Mouse (Mus musculus): Measurements from ENCODE around the gene Pdxp. TPM values are rescaled to one million over a fixed set of nuclear protein-coding genes. Genes with fewer than 3 reads are reported as not detected.
A peak's percentile ranks its signal among the peaks of the same experiment; 100 is the strongest.

Pdxp gene
- polyA plus RNA-seq, 1 experiment from 2014 or later: 15.0 TPM

DNA sequence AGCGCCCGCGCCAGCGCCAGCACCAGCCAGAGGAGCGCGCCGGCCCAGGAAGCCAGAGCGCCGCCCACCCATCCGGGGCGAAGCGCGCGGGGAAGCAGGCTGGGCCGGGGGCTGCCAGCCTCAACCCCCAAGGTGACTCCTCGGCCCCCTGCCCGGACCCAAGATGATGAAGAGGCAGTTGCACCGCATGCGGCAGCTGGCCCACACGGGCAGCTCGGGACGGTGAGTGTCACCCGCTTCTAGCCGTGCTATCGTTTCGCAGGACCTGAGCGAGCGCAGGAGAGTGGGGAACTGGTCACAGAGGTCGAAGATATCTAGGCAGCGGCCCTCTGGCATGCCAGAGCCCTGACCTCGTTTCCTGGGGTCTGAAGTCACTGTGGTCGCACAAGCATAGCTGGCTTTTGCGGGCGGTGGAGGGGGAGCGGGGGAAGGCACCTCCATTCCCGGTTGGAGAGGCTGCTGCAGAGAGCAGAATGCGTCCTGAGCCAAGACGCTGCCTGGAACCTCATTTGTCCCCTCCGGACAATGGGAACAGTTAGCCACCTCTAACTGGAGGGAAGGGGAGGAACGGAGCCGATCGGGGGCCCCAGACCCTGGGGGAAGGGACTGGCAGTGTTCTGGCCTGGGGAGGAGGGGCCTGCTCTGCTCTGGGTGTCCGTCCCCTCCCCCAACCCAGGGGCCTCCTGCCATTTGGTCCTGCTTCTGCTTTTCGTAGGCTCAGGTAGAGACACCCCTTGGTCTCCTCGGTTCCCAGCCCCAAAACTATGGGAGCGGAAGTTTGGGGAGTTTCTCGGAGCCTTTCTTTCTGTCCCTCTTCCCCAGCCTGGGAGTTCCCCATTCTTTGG, 13.8 kb upstream of the Pdxp start, which contains the start of gene Sh3bp1:
Gene Sh3bp1 (plus strand): TSS at position 29 of the 845 bp plus-strand sequence.
- Histone ChIP-seq H3K4me1 (peaks cover 70% of the 10 kb centered on the region), H3K4me3 (peak within 1 kb of the TSS; percentile 85), H3K4me2 (peak within 1 kb of the TSS; percentile 76), H3K9ac (peak within 1 kb of the TSS; percentile 81), H3K9me3 (no peaks in the 10 kb centered on the region), H3K27ac (peak within 1 kb of the TSS; percentile 82), H3K36me3 (peaks cover 35% of the 10 kb centered on the region), H3K27me3 (no peaks in the 10 kb centered on the region)
- ATAC-seq (ENCODE audit: insufficient number of reproducible peaks, low FRiP score, low TSS enrichment, low read depth): peak; percentile 46; the same call in 1 of the 2 replicates
- WGBS: under 1% methylated on average over 47 of the region's 47 CpGs

DNA sequence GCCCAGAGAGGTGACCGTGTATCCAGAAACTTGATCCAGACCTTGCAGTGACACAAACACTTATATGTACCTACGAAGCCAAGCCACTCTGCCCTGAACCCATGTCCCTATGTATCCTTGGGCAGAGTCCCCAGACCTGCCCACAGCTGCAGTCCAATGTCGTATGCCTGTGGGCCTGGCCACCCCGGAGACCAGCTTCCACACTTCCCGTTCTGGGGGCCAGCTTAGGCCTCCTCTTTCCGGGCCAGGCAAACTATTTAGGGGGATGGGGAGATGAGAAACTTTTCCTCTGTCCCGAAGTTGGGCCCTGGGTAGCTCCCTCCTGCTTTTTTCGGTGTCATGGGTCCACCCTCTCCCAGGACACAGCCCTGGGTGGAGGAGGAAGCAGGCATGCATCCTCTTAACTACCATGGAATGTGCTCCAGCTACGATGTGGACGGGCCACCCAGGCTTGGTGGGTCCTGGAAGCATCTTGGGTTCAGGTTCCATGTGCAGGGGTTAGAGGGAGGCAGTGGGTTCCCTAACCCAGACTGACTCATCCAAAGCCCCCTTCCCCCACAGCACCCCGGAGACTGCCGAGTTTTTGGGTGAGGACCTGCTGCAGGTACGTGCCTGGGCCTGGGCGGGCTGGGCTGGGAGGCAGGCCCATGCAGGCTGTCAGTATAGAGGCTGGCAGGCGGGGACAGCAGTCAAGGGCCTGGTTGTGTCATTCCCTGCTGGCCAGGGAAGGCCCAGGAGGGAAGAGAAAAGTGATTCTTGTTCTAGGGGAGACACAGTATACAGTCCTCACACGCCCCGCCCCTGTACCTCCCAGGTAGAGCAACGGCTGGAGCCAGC, 12.9 kb upstream of the Pdxp start:
- Histone ChIP-seq H3K4me3 (peak overlapping the region; percentile 85), H3K9me3 (no peaks in the 10 kb centered on the region), H3K9ac (peak overlapping the region; percentile 81), H3K27ac (peak overlapping the region; percentile 82), H3K4me2 (peak overlapping the region; percentile 76), H3K36me3 (peaks cover 37% of the 10 kb centered on the region), H3K27me3 (no peaks in the 10 kb centered on the region), H3K4me1 (peaks cover 62% of the 10 kb centered on the region)
- ATAC-seq (ENCODE audit: insufficient number of reproducible peaks, low FRiP score, low TSS enrichment, low read depth): peak; percentile 3; the same call in 1 of the 2 replicates
- WGBS: 9% methylated on average over 18 of the region's 18 CpGs

- Histone ChIP-seq H3K9me3 (no peaks in the 10 kb centered on the region), H3K9ac (peak overlapping the region; percentile 81; the same call in 1 of the 2 replicates), H3K4me3 (peak overlapping the region; percentile 85), H3K27ac (peak overlapping the region; percentile 82), H3K27me3 (no peaks in the 10 kb centered on the region), H3K36me3 (peaks cover 43% of the 10 kb centered on the region), H3K4me1 (peaks cover 57% of the 10 kb centered on the region), H3K4me2 (peak overlapping the region; percentile 76)
- WGBS: 37% methylated on average over 8 of the region's 8 CpGs
- no peak for ATAC-seq (ENCODE audit: insufficient number of reproducible peaks, low FRiP score, low TSS enrichment, low read depth)
These were observed 12.3 kb upstream of the Pdxp start for GRCm38 (mm10) chr15:78901422-78901789.

GRCm38 (mm10) chr15:78903243-78903642, 10.5 kb upstream of the Pdxp start:
- H3K36me3 ChIP-seq: peaks cover 61% of the 10 kb centered on the region
- 0 out of 2 replicates have a peak overlapping the region, but pooled peaks have one; percentile 47 for H3K27ac ChIP-seq
- no peak for ATAC-seq (ENCODE audit: insufficient number of reproducible peaks, low FRiP score, low TSS enrichment, low read depth)
- no peaks in the 10 kb centered on the region for H3K9me3 ChIP-seq
- H3K4me2 ChIP-seq: 0 out of 2 replicates have a peak overlapping the region, but pooled peaks have one; percentile 2
- H3K9ac ChIP-seq: no peak overlapping the region
- 11% methylated on average over 2 of the region's 2 CpGs for WGBS
- peaks cover 44% of the 10 kb centered on the region for H3K4me1 ChIP-seq
- H3K27me3 ChIP-seq: no peaks in the 10 kb centered on the region
- H3K4me3 ChIP-seq: no peak overlapping the region

- Histone ChIP-seq H3K9me3 (no peaks in the 10 kb centered on the region), H3K4me2 (no peak overlapping the region), H3K9ac (no peak overlapping the region), H3K4me1 (peaks cover 11% of the 10 kb centered on the region), H3K27me3 (no peaks in the 10 kb centered on the region), H3K36me3 (peaks cover 93% of the 10 kb centered on the region), H3K4me3 (no peak overlapping the region), H3K27ac (0 out of 2 replicates have a peak overlapping the region, but pooled peaks have one; percentile 8)
- ATAC-seq (ENCODE audit: insufficient number of reproducible peaks, low FRiP score, low TSS enrichment, low read depth): no peak
- WGBS: 69% methylated on average over 7 of the region's 7 CpGs
These were observed 5.3 kb upstream of the Pdxp start for GRCm38 (mm10) chr15:78908399-78908798.

- no peak for ATAC-seq (ENCODE audit: insufficient number of reproducible peaks, low FRiP score, low TSS enrichment, low read depth)
- Histone ChIP-seq H3K27me3 (no peaks in the 10 kb centered on the region), H3K4me1 (peaks cover 9% of the 10 kb centered on the region; the same call in 1 of the 2 replicates), H3K4me3 (no peak overlapping the region), H3K4me2 (no peak overlapping the region), H3K27ac (no peak overlapping the region), H3K9me3 (no peaks in the 10 kb centered on the region), H3K36me3 (peaks cover 87% of the 10 kb centered on the region), H3K9ac (no peak overlapping the region)
- WGBS: 73% methylated on average over 8 of the region's 8 CpGs
These were observed 4.7 kb upstream of the Pdxp start for GRCm38 (mm10) chr15:78908982-78909381.

DNA sequence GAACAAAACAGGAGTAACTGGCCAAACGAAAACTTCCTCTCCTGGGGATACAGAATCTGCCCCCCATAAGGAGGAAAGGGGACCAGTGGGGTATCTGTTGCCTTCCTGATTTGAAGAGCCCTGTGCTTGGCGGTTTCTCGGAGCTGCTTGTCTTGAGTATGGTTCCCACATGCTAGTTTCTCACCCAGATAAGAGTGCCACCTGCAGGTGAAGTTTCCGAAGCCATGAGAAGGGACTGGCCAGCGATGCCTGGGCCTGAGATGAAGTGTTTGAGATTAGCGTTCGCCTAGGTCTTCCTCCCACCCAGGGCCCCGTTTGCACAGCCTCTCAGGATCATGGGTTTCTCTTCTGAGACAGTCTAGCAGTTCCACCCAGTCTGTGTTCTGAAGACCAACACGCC, 1.7 kb upstream of the Pdxp start:
- WGBS: 38% methylated on average over 9 of the region's 9 CpGs
- H3K27me3 ChIP-seq: no peaks in the 10 kb centered on the region
- no peak overlapping the region for H3K4me2 ChIP-seq
- no peaks in the 10 kb centered on the region for H3K9me3 ChIP-seq
- H3K4me1 ChIP-seq: peaks cover 37% of the 10 kb centered on the region
- H3K27ac ChIP-seq: 0 out of 2 replicates have a peak overlapping the region, but pooled peaks have one; percentile 38
- ATAC-seq (ENCODE audit: insufficient number of reproducible peaks, low FRiP score, low TSS enrichment, low read depth): no peak
- no peak overlapping the region for H3K9ac ChIP-seq
- no peak overlapping the region for H3K4me3 ChIP-seq
- peaks cover 56% of the 10 kb centered on the region for H3K36me3 ChIP-seq

DNA sequence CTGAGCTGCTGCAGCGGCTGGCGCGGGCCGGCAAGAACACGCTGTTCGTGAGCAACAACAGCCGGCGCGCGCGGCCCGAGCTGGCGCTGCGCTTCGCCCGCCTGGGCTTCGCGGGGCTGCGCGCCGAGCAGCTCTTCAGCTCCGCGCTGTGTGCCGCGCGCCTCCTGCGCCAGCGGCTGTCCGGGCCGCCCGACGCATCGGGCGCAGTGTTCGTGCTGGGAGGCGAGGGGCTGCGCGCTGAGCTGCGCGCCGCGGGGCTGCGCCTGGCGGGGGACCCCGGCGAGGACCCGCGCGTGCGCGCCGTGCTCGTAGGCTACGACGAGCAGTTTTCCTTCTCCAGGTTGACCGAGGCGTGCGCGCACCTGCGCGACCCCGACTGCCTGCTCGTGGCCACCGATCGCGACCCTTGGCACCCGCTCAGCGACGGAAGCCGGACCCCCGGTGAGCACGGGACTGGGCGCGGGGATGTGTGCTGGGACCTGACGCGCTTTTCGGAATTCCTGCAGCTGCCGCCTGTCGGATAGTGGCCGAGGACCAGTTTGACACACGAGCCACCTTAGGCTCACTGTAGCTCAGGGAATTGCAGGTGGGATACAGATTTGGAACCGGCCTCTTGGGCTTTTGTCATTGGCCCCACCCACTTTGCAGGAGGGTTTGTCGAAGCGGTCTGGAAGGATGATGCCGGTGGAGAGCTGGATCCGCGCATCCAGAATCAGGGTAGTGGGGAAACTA, 538 bp downstream of the Pdxp start:
- H3K4me1 ChIP-seq: peaks cover 37% of the 10 kb centered on the region
- H3K9me3 ChIP-seq: no peaks in the 10 kb centered on the region
- peak overlapping the region; percentile 98 for H3K4me2 ChIP-seq
- peak; percentile 56 for ATAC-seq (ENCODE audit: insufficient number of reproducible peaks, low FRiP score, low TSS enrichment, low read depth)
- H3K27ac ChIP-seq: peak overlapping the region; percentile 93
- under 1% methylated on average over 78 of the region's 87 CpGs for WGBS
- peak overlapping the region; percentile 80 for H3K9ac ChIP-seq
- H3K36me3 ChIP-seq: peaks cover 52% of the 10 kb centered on the region
- peak overlapping the region; percentile 75 for H3K4me3 ChIP-seq
- H3K27me3 ChIP-seq: no peaks in the 10 kb centered on the region

GRCm38 (mm10) chr15:78914823-78915659, 1.3 kb downstream of the Pdxp start:
- WGBS: 46% methylated on average over 8 of the region's 8 CpGs
- peaks cover 37% of the 10 kb centered on the region for H3K4me1 ChIP-seq
- peak overlapping the region; percentile 98 for H3K4me2 ChIP-seq
- peaks cover 52% of the 10 kb centered on the region for H3K36me3 ChIP-seq
- H3K4me3 ChIP-seq: peak overlapping the region; percentile 75
- H3K9ac ChIP-seq: peak overlapping the region; percentile 80
- no peak overlapping the region for H3K27ac ChIP-seq
- ATAC-seq (ENCODE audit: insufficient number of reproducible peaks, low FRiP score, low TSS enrichment, low read depth): no peak
- no peaks in the 10 kb centered on the region for H3K27me3 ChIP-seq
- H3K9me3 ChIP-seq: no peaks in the 10 kb centered on the region

DNA sequence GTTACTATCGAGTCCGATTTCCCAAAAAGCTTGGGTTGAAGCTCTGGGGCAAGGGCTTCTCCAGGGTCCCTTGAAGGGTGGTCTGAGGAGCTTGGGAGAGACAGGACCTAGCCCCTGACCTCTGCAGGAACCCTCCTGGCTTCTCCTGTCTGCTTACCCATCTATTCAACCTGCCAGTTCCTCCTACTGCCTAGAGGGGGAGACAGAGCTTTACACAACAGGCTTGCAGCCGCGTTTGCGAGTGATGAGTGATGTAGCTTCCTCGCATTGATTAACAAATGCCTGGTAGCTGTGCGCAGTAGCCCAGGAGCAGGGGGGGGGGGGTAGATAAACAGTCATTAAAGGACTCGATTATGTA, 1.9 kb downstream of the Pdxp start:
- peaks cover 35% of the 10 kb centered on the region for H3K4me1 ChIP-seq
- peak overlapping the region; percentile 98 for H3K4me2 ChIP-seq
- no peak for ATAC-seq (ENCODE audit: insufficient number of reproducible peaks, low FRiP score, low TSS enrichment, low read depth)
- no peak overlapping the region for H3K9ac ChIP-seq
- no peaks in the 10 kb centered on the region for H3K9me3 ChIP-seq
- WGBS: 5% methylated on average over 8 of the region's 8 CpGs
- peak overlapping the region; percentile 75 for H3K4me3 ChIP-seq
- H3K36me3 ChIP-seq: peaks cover 47% of the 10 kb centered on the region
- H3K27ac ChIP-seq: no peak overlapping the region
- no peaks in the 10 kb centered on the region for H3K27me3 ChIP-seq

All from limb, embryonic 15.5 days (tissue).